Mouse (Mus musculus) MEL (cell line): ENCODE measurements at regions not wholly inside any gene's neighbourhood (a gene's known extent, or its start where the extent isn't known, plus 50 kb on each side); places are given as distances from the start of the nearest gene placed in this dataset.

Experiments used
- E2F4 ChIP-seq: IDR thresholded peaks from 2 replicates; pipeline ENCODE4 v1.6.1; 2011; ENCODE audit warnings: low read depth, low read length, improper control_type of control experiment, borderline replicate concordance
- EP300 ChIP-seq, 2 experiments: IDR thresholded peaks; 2 replicates each; pipeline ENCODE4 v1.6.1; 2011; ENCODE audit warnings: improper control_type of control experiment in 2 of 2, low read length in 2 of 2, low read depth in 1 of 2, mild to moderate bottlenecking in 1 of 2
- GABPA ChIP-seq: IDR thresholded peaks from 2 replicates; pipeline ENCODE4 v1.6.1; 2012; ENCODE audit warnings: low read depth, mild to moderate bottlenecking, inconsistent platforms, low read length, improper control_type of control experiment, moderate library complexity
- GATA1 ChIP-seq: IDR thresholded peaks from 2 replicates; pipeline ENCODE4 v1.6.1; 2011; ENCODE audit warnings: low read depth, low read length, improper control_type of control experiment
- HCFC1 ChIP-seq: IDR thresholded peaks from 2 replicates; pipeline ENCODE4 v1.6.1; 2012; ENCODE audit warnings: low read depth, mild to moderate bottlenecking, inconsistent platforms, low read length, improper control_type of control experiment, moderate library complexity
- KAT2A ChIP-seq: conservative IDR thresholded peaks from 2 replicates; pipeline ENCODE4 v1.6.1; 2012; ENCODE audit warnings: low read depth, low read length, improper control_type of control experiment, inconsistent platforms
- MEF2A ChIP-seq: IDR thresholded peaks from 2 replicates; pipeline ENCODE4 v1.6.1; 2014; ENCODE audit warnings: low read depth, mild to moderate bottlenecking, inconsistent platforms, low read length, improper control_type of control experiment; ENCODE audit not compliant: poor library complexity, insufficient replicate concordance, severe bottlenecking; ENCODE audit errors: extremely low read depth
- POLR2A ChIP-seq, 2 experiments: IDR thresholded peaks; 2 replicates each; pipeline ENCODE4 v1.6.1; 2011 to 2012; ENCODE audit warnings: low read length in 2 of 2, mild to moderate bottlenecking in 2 of 2, control low read depth in 1 of 2, improper control_type of control experiment in 1 of 2, low read depth in 1 of 2, moderate library complexity in 1 of 2; ENCODE audit not compliant: control insufficient read depth in 1 of 2, insufficient read depth in 1 of 2, poor library complexity in 1 of 2
- SIN3A ChIP-seq: IDR thresholded peaks from 2 replicates; pipeline ENCODE4 v1.6.1; 2012; ENCODE audit warnings: low read length, improper control_type of control experiment, inconsistent platforms
- SMC3 ChIP-seq: IDR thresholded peaks from 2 replicates; pipeline ENCODE4 v1.6.1; 2011; ENCODE audit warnings: low read depth, low read length, improper control_type of control experiment

DNA sequence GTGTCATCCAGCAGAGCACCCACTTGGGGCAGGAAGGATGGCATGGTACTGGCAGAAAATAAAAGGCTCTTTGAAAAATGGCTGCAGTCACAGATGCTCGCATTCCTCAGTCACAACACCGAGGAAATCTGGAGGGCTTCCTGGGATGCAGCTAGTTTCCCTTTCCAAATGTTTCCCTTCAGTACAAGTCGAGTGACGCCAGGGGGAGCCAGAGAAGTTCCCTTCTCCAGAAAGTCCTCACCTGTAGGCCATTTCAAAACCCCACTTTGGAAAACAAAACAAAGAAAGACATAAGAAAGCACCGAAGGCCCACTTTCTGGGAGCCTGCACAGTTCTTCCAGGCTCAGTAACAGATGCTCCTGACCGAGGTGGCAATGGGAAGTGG is 199.4 kb upstream of the Apob start:
- TF ChIP-seq POLR2A (IDR thresholded peaks at IDR 0.05; ENCODE audit: control insufficient read depth in 1 of 2, insufficient read depth in 1 of 2, low read depth in 1 of 2, low read length in 2 of 2, poor library complexity in 1 of 2): no peak
- no peak for TF ChIP-seq HCFC1
- TF ChIP-seq E2F4: no peak
- TF ChIP-seq GATA1: no peak
- no peak for TF ChIP-seq SIN3A
- TF ChIP-seq SMC3: no peak
- no peak for TF ChIP-seq KAT2A
- no peak for TF ChIP-seq GABPA
- no peak for TF ChIP-seq EP300 (IDR thresholded peaks at IDR 0.05; ENCODE audit: low read depth in 1 of 2, low read length in 2 of 2)
- no peak for TF ChIP-seq MEF2A
